Mouse (Mus musculus) cortical plate, adult 2 months (tissue): ENCODE data around the gene E130309D02Rik.

Experiments used
- CTCF ChIP-seq: fragments of 200-500 bp; IDR thresholded peaks from 2 replicates; pipeline ENCODE4 v1.5.1; 2011; ENCODE audit warnings: mild to moderate bottlenecking, control low read depth, low read length; ENCODE audit not compliant: insufficient read depth; ENCODE audit errors: extremely low read depth
- POLR2A ChIP-seq: fragments of 200-500 bp; IDR thresholded peaks from 2 replicates; pipeline ENCODE4 v1.6.1; 2011; ENCODE audit warnings: mild to moderate bottlenecking, low read length, control low read depth; ENCODE audit not compliant: insufficient read depth; ENCODE audit errors: extremely low read depth

DNA sequence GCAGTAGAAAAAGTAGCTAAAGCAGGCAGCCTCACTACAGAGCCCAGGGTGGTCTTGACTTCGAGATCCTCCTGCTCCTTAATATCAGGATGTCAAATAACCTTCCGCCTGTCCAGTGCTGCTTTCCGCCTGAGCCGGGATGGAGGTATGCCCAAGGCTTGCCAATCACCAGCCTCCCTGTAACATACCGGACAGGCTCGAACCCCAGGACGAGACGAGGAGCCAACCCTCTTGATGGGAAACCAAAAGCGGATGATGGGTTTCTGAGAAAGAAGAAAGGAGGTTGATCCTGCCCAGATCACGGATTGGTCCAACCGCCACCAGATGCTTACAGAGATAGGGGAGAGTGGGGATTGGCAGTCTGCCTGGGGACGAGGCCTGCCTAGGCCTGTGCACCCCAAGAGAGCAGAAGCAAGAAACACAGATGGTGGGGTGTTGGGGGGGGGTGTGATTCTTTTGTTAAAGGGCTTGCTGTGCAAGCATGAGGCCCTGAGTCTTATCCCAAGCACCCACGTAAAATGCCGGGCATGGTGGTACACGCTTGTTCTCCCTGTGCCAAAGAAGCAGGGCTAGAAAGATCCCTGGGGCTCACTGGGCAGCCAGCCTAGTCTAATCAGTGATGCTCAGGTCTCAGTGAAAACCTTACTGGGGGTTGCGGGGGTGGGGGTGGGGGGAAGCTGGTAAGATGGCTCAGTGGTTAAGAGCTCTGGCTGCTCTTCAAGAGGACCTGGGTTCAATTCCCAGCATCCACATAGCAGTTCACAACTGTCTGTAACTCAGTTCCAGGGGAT lies 42.4 kb downstream of the E130309D02Rik start:
- TF ChIP-seq CTCF (no peak), POLR2A (no peak)
